In the genomic region with DNA sequence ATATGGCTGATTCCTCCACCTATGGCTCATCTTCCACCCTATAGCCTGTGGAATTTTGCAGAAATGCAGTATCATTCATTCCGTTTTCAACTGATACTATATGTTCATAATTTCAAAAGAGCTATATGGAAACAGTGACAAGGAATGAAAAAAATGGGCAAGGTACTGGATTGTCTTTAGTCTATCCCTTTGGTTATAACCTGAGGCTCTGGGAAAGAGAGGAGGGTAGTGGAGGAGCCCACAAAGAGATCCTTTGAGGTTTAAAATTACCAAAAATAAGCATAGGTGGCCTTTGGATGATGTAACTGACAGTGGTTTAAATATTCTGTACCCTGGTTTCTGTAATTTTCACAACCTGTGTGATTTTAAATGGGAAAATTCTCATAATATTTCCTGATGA, we compare ENCODE assay signal across 9 mouse cellular contexts. TPM values are rescaled to one million over a fixed set of nuclear protein-coding genes. Genes with fewer than 3 reads are reported as not detected.
A peak's percentile ranks its signal among the peaks of the same experiment; 100 is the strongest.
DNase-seq lines count a peak whose midpoint lies in the region; ATAC-seq lines count a peak whose summit lies in the region.
"Had no signal": no experiment of that assay in that cellular context is flagged by ENCODE, and none has a peak within 500 bp of the region (broad histone marks: within the 10 kb centered on the region; RNA-seq: fewer than 3 reads in every experiment).

No protein-coding gene starts in this region.

- no peak overlapping the region for H3K9ac ChIP-seq in heart, embryonic 16.5 days (ENCODE audit: low read length)
- H3K9ac ChIP-seq in embryonic facial prominence, embryonic 12.5 days = no peak overlapping the region
- H3K9ac ChIP-seq in hindbrain, embryonic 13.5 days = peak overlapping the region; percentile 74; the same call in 1 of the 2 replicates
- no peak overlapping the region for H3K9ac ChIP-seq in midbrain, embryonic 14.5 days (replicated peaks; ENCODE audit: low read length)
- H3K9ac ChIP-seq: liver, embryonic 15.5 days had no signal

- H3K4me1 ChIP-seq in heart, embryonic 16.5 days (ENCODE audit: control insufficient read depth, insufficient read depth, low read length) = no peaks in the 10 kb centered on the region
- no peaks in the 10 kb centered on the region for H3K4me1 ChIP-seq in embryonic facial prominence, embryonic 12.5 days
- H3K4me1 ChIP-seq in hindbrain, embryonic 13.5 days (replicated peaks) = no peaks in the 10 kb centered on the region
- no peaks in the 10 kb centered on the region for H3K4me1 ChIP-seq in midbrain, embryonic 14.5 days (ENCODE audit: control insufficient read depth, insufficient read depth, low read length)
- H3K4me1 ChIP-seq: liver, embryonic 15.5 days had no signal

- H3K9me3 ChIP-seq in heart, embryonic 16.5 days (replicated peaks; ENCODE audit: control insufficient read depth, low read length) = no peaks in the 10 kb centered on the region
- no peaks in the 10 kb centered on the region for H3K9me3 ChIP-seq in embryonic facial prominence, embryonic 12.5 days
- no peaks in the 10 kb centered on the region for H3K9me3 ChIP-seq in hindbrain, embryonic 13.5 days
- no peaks in the 10 kb centered on the region for H3K9me3 ChIP-seq in midbrain, embryonic 14.5 days (ENCODE audit: control insufficient read depth, low read length)
- H3K9me3 ChIP-seq: liver, embryonic 15.5 days had no signal

- peak overlapping the region; percentile 51 for H3K4me3 ChIP-seq in heart, embryonic 16.5 days (ENCODE audit: low read length)
- H3K4me3 ChIP-seq in embryonic facial prominence, embryonic 12.5 days = peak overlapping the region; percentile 42; the same call in 1 of the 2 replicates
- H3K4me3 ChIP-seq in hindbrain, embryonic 13.5 days = peak overlapping the region; percentile 54
- peak overlapping the region; percentile 43 for H3K4me3 ChIP-seq in midbrain, embryonic 14.5 days (replicated peaks; ENCODE audit: low read depth, low read length)
- H3K4me3 ChIP-seq: liver, embryonic 15.5 days had no signal

- no peak overlapping the region for H3K27ac ChIP-seq in heart, embryonic 16.5 days (ENCODE audit: low read length)
- H3K27ac ChIP-seq in embryonic facial prominence, embryonic 12.5 days = no peak overlapping the region
- H3K27ac ChIP-seq in hindbrain, embryonic 13.5 days = peak overlapping the region; percentile 93
- peak overlapping the region; percentile 92 for H3K27ac ChIP-seq in midbrain, embryonic 14.5 days (replicated peaks; ENCODE audit: low read depth, low read length)
- H3K27ac ChIP-seq: liver, embryonic 15.5 days had no signal

- peaks cover 20% of the 10 kb centered on the region for H3K27me3 ChIP-seq in heart, embryonic 16.5 days (ENCODE audit: control insufficient read depth, insufficient read depth, low read length)
- H3K27me3 ChIP-seq in embryonic facial prominence, embryonic 12.5 days = peaks cover 9% of the 10 kb centered on the region; the same call in 1 of the 2 replicates
- H3K27me3 ChIP-seq in hindbrain, embryonic 13.5 days = peaks cover 38% of the 10 kb centered on the region
- peaks cover 3% of the 10 kb centered on the region for H3K27me3 ChIP-seq in midbrain, embryonic 14.5 days (ENCODE audit: control insufficient read depth, insufficient read depth, low read length)

- DNase-seq in heart, adult 11 months = no peak
- no peak for DNase-seq in midbrain, embryonic 14.5 days
- no peak for DNase-seq in spleen, postnatal 36 days (ENCODE audit: low spot score in 2 of 2)
- DNase-seq in spleen, adult 12 weeks (ENCODE audit: low spot score) = no peak
- DNase-seq in embryo, embryonic 10.5 days (ENCODE audit: low spot score) = no peak

- no peak for ATAC-seq in heart, embryonic 16.5 days (replicated peaks; ENCODE audit: extremely low read depth, insufficient read depth, low FRiP score)
- no peak for ATAC-seq in embryonic facial prominence, embryonic 12.5 days (ENCODE audit: insufficient number of reproducible peaks, insufficient read depth, low FRiP score, low TSS enrichment)
- peak; percentile 57 for ATAC-seq in hindbrain, embryonic 13.5 days (ENCODE audit: low FRiP score)
- peak; percentile 57 for ATAC-seq in midbrain, embryonic 14.5 days (ENCODE audit: low FRiP score, low TSS enrichment)

- 18% methylated on average over 1 of the region's 1 CpGs for WGBS in heart, embryonic 16.5 days
- 24% methylated on average over 1 of the region's 1 CpGs for WGBS in embryonic facial prominence, embryonic 12.5 days
- WGBS in hindbrain, embryonic 13.5 days = 29% methylated on average over 1 of the region's 1 CpGs
- 16% methylated on average over 1 of the region's 1 CpGs for WGBS in midbrain, embryonic 14.5 days

- H3K36me3 ChIP-seq in heart, embryonic 16.5 days (ENCODE audit: control insufficient read depth, insufficient read depth) = no peaks in the 10 kb centered on the region
- H3K36me3 ChIP-seq in embryonic facial prominence, embryonic 12.5 days = no peaks in the 10 kb centered on the region
- H3K36me3 ChIP-seq in hindbrain, embryonic 13.5 days = no peaks in the 10 kb centered on the region
- no peaks in the 10 kb centered on the region for H3K36me3 ChIP-seq in midbrain, embryonic 14.5 days (ENCODE audit: control insufficient read depth, insufficient read depth, low read length)
- H3K36me3 ChIP-seq: liver, embryonic 15.5 days had no signal

- H3K4me2 ChIP-seq in heart, embryonic 16.5 days (ENCODE audit: low read depth, low read length) = peak overlapping the region; percentile 71
- peak overlapping the region; percentile 54 for H3K4me2 ChIP-seq in embryonic facial prominence, embryonic 12.5 days (replicated peaks)
- peak overlapping the region; percentile 53 for H3K4me2 ChIP-seq in hindbrain, embryonic 13.5 days
- H3K4me2 ChIP-seq in midbrain, embryonic 14.5 days (ENCODE audit: low read length) = peak overlapping the region; percentile 53

RNA-seq across cellular contexts. Expression of gene Nap1l2, which starts 0.4 kb away (rescaled TPM):
- 0.44 and 0.70 TPM in 2 replicates for polyA plus RNA-seq in heart, embryonic 16.5 days (2015; fragmentation: Nextera tagmentation; extraction: Ambion mirVana)
- polyA plus RNA-seq in embryonic facial prominence, embryonic 12.5 days (2016; fragmentation: Nextera tagmentation; extraction: Ambion mirVana) = 8.4 and 9.4 TPM in 2 replicates
- polyA plus RNA-seq in hindbrain, embryonic 13.5 days (2015; fragmentation: Nextera tagmentation; extraction: Ambion mirVana) = 78.5 and 82.4 TPM in 2 replicates
- polyA plus RNA-seq in midbrain, embryonic 14.5 days (2014; fragmentation: Nextera tagmentation; extraction: Ambion mirVana) = 73.2 and 81.2 TPM in 2 replicates
- polyA plus RNA-seq: liver, embryonic 15.5 days had no signal

Comparison
In these comparisons a context has a peak if more than half of its experiments do, and no peak if none do; other contexts are left out.
1. ATAC-seq: peak in hindbrain, embryonic 13.5 days (single experiment) and midbrain, embryonic 14.5 days (single experiment); none in heart, embryonic 16.5 days (single experiment) and embryonic facial prominence, embryonic 12.5 days (single experiment).
2. H3K27ac ChIP-seq: peak in hindbrain, embryonic 13.5 days (single experiment) and midbrain, embryonic 14.5 days (single experiment); none in heart, embryonic 16.5 days (single experiment) and embryonic facial prominence, embryonic 12.5 days (single experiment).
3. Peak in every context shown above with its lines, with median percentiles within 50 percentile points of each other: H3K4me2 ChIP-seq and H3K4me3 ChIP-seq.